Mouse (Mus musculus) thymus, adult 2 months (tissue): Measurements from ENCODE around the gene Cntnap1. TPM values are rescaled to one million over a fixed set of nuclear protein-coding genes. Genes with fewer than 3 reads are reported as not detected.

Experiments used
- DNase-seq: peaks from one replicate; pipeline ENCODE4 v3.0.0; 2021
- H3K27ac ChIP-seq: fragments of 200-500 bp; 2 replicates; pipeline ENCODE4 v1.5.1; 2012; ENCODE audit warnings: low read length, control low read depth; ENCODE audit not compliant: control insufficient read depth, insufficient read depth
- H3K27me3 ChIP-seq: fragments of 200-500 bp; 2 replicates; pipeline ENCODE4 v1.6.1; 2012; ENCODE audit warnings: mild to moderate bottlenecking, low read length, moderate library complexity, mixed read lengths; ENCODE audit not compliant: control insufficient read depth, insufficient read depth
- H3K36me3 ChIP-seq: fragments of 200-500 bp; 2 replicates; pipeline ENCODE4 v1.6.1; 2012; ENCODE audit warnings: mild to moderate bottlenecking, low read length, moderate library complexity; ENCODE audit not compliant: control insufficient read depth, insufficient read depth
- H3K4me1 ChIP-seq: fragments of 200-500 bp; replicated peaks from 2 replicates; pipeline ENCODE4 v1.6.1; 2012; ENCODE audit warnings: low read length; ENCODE audit not compliant: control insufficient read depth, insufficient read depth
- H3K4me3 ChIP-seq: fragments of 200-500 bp; 2 replicates; pipeline ENCODE4 v1.5.1; 2012; ENCODE audit warnings: mild to moderate bottlenecking, low read length, control low read depth, moderate library complexity; ENCODE audit not compliant: control insufficient read depth, insufficient read depth
- CTCF ChIP-seq: fragments of 200-500 bp; IDR thresholded peaks from 2 replicates; pipeline ENCODE4 v1.5.1; 2012; ENCODE audit warnings: mild to moderate bottlenecking, control low read depth, low read length, moderate library complexity, borderline replicate concordance; ENCODE audit not compliant: control insufficient read depth, poor library complexity, insufficient read depth; ENCODE audit errors: extremely low read depth
- POLR2A ChIP-seq: fragments of 200-500 bp; IDR thresholded peaks from 2 replicates; pipeline ENCODE4 v1.6.1; 2012; ENCODE audit warnings: mild to moderate bottlenecking, low read length, control low read depth, moderate library complexity; ENCODE audit not compliant: control insufficient read depth, poor library complexity, insufficient read depth; ENCODE audit errors: extremely low read depth
- WGBS: fragments of 180-500 bp; shearing (Covaris S2); methylation state at CpG from one replicate; pipeline ENCODE4 v1.1.7; 2018; 5-methylcytosine and 5-hydroxymethylcytosine counted together
- polyA plus RNA-seq: library from polyadenylated mRNA; depleted of rRNA; stranded (reverse); fragments of >200 nt; gene quantifications from 2 replicates; pipeline ENCODE4 v1.2.3, GENCODE M21; 2012

Gene Cntnap1
- polyA plus RNA-seq, 1 experiment = 4.5 TPM

DNA sequence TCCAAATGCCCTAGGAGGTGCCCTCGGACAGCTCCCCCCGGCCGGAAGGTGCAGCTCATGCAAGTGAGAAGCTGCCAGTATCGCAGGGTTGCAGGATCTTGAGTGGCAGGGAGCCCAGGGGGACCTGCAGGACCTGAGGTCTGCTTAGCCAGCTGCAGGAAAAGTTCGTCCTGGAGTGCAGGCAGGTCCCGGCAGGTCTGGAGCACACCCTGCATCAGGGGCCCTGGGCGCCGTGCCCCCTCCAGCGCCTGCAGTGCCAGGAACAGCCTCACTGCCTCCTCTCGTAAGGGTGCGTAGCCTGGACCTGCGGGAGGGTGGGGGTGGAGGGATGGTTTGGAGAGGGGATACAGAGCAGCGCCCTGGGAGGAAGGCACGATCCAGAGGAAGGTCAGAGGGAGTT, 4.0 kb upstream of the Cntnap1 start:
- Histone ChIP-seq H3K4me1 (peaks cover 9% of the 10 kb centered on the region; the same call in 1 of the 2 replicates), H3K36me3 (no peaks in the 10 kb centered on the region), H3K27me3 (peaks cover 18% of the 10 kb centered on the region), H3K27ac (no peak overlapping the region), H3K4me3 (no peak overlapping the region)
- DNase-seq = no peak
- 67% methylated on average over 14 of the region's 14 CpGs for WGBS
- TF ChIP-seq POLR2A (no peak), CTCF (no peak)

GRCm38 (mm10) chr11:101167211-101167962, 2.9 kb upstream of the Cntnap1 start:
- no peak overlapping the region for H3K27ac ChIP-seq
- H3K4me3 ChIP-seq = no peak overlapping the region
- peaks cover 12% of the 10 kb centered on the region for H3K4me1 ChIP-seq
- peaks cover 24% of the 10 kb centered on the region for H3K27me3 ChIP-seq
- no peak for TF ChIP-seq POLR2A
- TF ChIP-seq CTCF = no peak
- no peaks in the 10 kb centered on the region for H3K36me3 ChIP-seq
- 60% methylated on average over 19 of the region's 19 CpGs for whole genome bisulfite sequencing
- no peak for DNase-seq

DNA sequence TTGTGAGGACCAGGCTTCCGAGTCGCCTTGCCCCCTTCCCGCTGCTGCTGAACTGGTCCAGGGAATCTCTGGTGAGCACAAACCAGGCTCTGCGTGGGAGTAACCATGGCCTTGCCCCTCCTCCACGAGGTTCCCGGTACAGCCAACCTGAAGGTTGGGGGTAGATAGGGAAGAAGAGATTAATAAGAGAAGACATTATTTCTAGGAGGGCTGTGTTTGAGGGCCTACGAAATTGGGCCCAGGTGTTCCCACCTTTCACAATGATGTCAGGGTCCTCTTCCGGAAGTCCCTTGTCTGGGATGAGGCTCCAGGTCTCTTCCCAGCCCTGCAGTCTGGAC, 2.4 kb upstream of the Cntnap1 start:
- Histone ChIP-seq H3K36me3 (no peaks in the 10 kb centered on the region), H3K27me3 (peaks cover 27% of the 10 kb centered on the region), H3K4me3 (no peak overlapping the region), H3K27ac (no peak overlapping the region), H3K4me1 (peaks cover 12% of the 10 kb centered on the region)
- 48% methylated on average over 8 of the region's 8 CpGs for WGBS
- no peak for DNase-seq
- TF ChIP-seq CTCF (no peak), POLR2A (no peak)

DNA sequence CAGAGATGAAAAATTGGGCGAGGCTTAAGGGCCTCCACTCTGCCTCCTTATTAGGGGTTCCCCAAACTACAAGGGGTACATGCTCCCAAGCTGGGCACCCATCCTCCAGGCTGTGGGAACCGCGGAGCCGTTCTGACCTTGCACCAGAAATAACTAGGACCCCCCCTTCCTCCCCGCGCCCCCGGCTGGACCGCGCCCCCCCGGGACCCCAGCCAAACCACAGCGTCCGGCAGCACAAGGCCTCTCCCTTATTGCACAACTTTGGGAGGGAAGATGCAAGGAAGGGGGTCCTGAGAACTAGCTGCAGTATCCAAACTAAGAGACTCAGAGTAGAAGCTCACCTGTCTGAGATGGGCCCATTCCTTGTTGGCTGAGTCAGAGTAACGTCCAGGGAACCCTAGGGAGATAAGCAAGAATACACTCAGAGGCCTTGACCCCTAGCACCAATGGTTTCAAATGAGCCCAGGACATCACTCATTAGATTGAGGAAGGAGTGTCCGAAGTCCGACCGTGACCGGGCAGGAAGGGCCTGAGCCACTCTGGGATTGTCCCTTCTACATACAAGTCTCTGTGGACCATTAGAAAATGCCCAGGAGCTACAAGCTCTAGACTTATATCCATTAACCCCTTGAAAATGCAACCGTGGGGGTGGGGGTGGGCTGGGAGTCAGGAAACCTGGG, 1.9 kb upstream of the Cntnap1 start:
- WGBS = 31% methylated on average over 18 of the region's 18 CpGs
- no peak for DNase-seq
- H3K36me3 ChIP-seq = no peaks in the 10 kb centered on the region
- H3K4me1 ChIP-seq = peaks cover 16% of the 10 kb centered on the region
- no peak overlapping the region for H3K27ac ChIP-seq
- H3K4me3 ChIP-seq = no peak overlapping the region
- H3K27me3 ChIP-seq = peaks cover 30% of the 10 kb centered on the region
- no peak for TF ChIP-seq POLR2A
- no peak for TF ChIP-seq CTCF

- no peak for DNase-seq
- peaks cover 20% of the 10 kb centered on the region for H3K4me1 ChIP-seq
- peaks cover 27% of the 10 kb centered on the region for H3K27me3 ChIP-seq
- no peak overlapping the region for H3K27ac ChIP-seq
- TF ChIP-seq POLR2A = no peak
- TF ChIP-seq CTCF = no peak
- no peak overlapping the region for H3K4me3 ChIP-seq
- no peaks in the 10 kb centered on the region for H3K36me3 ChIP-seq
- WGBS = 29% methylated on average over 17 of the region's 17 CpGs
Measured at GRCm38 (mm10) chr11:101169301-101170107, 819 bp upstream of the Cntnap1 start.
